Mouse (Mus musculus) CH12.LX (cell line): ENCODE data around the gene Ldha. TPM values are rescaled to one million over a fixed set of nuclear protein-coding genes. Genes with fewer than 3 reads are reported as not detected.

Experiments
- DNase-seq: peaks from one replicate; pipeline ENCODE4 v3.0.0-alpha.2; 2013; ENCODE audit errors: extremely low read depth
- H3K27ac ChIP-seq: 2 replicates; pipeline ENCODE4 v1.5.1; 2012; ENCODE audit warnings: low read depth, mild to moderate bottlenecking, control low read depth, moderate library complexity; ENCODE audit not compliant: insufficient read depth
- H3K27me3 ChIP-seq: replicated peaks from 2 replicates; pipeline ENCODE3; 2012; ENCODE audit warnings: inconsistent platforms
- H3K36me3 ChIP-seq, 2 experiments: replicated peaks in 1 of 2; 2 replicates each; pipeline versions ENCODE3 to v1.6.1; 2012; ENCODE audit warnings: inconsistent platforms in 1 of 2, low read length in 1 of 2, mild to moderate bottlenecking in 1 of 2, mixed read lengths in 1 of 2, moderate library complexity in 1 of 2; ENCODE audit not compliant: control insufficient read depth in 1 of 2, insufficient read depth in 1 of 2
- H3K4me1 ChIP-seq, 2 experiments: 2 replicates each; pipeline ENCODE4 v1.6.1; 2012; ENCODE audit warnings: inconsistent platforms in 1 of 2, moderate library complexity in 1 of 2; ENCODE audit not compliant: insufficient read depth in 2 of 2, control insufficient read depth in 1 of 2
- H3K4me2 ChIP-seq: 2 replicates; pipeline ENCODE4 v1.6.1; 2012; ENCODE audit warnings: low read depth, mild to moderate bottlenecking, control low read depth; ENCODE audit not compliant: poor library complexity, insufficient read depth, severe bottlenecking
- H3K4me3 ChIP-seq, 3 experiments: fragments of 150-350 bp in 1 of 3; sonication (generic) in 1 of 3; replicated peaks in 1 of 3; 2 replicates each; pipeline versions ENCODE3 to v1.5.1; 2011 to 2012; ENCODE audit warnings: low read depth in 2 of 3, low read length in 2 of 3, mild to moderate bottlenecking in 2 of 3, moderate library complexity in 2 of 3, control low read depth in 1 of 3, improper control_type of control experiment in 1 of 3, inconsistent platforms in 1 of 3, mixed read lengths in 1 of 3; ENCODE audit not compliant: poor library complexity in 1 of 3
- H3K79me2 ChIP-seq: replicated peaks from 2 replicates; pipeline ENCODE4 v1.6.1; 2012; ENCODE audit warnings: mild to moderate bottlenecking, moderate library complexity; ENCODE audit not compliant: control insufficient read depth, poor library complexity, insufficient read depth, severe bottlenecking; ENCODE audit errors: extremely low read depth
- H3K9ac ChIP-seq: 2 replicates; pipeline ENCODE4 v1.6.1; 2012; ENCODE audit warnings: low read depth, mild to moderate bottlenecking, control low read depth, moderate library complexity; ENCODE audit not compliant: insufficient read depth
- H3K9me3 ChIP-seq: replicated peaks from 2 replicates; pipeline ENCODE3; 2012; ENCODE audit warnings: low read length, inconsistent platforms, mixed read lengths
- CHD2 ChIP-seq: IDR thresholded peaks from 2 replicates; pipeline ENCODE4 v1.6.1; 2011; ENCODE audit warnings: low read length, improper control_type of control experiment
- CTCF ChIP-seq, 2 experiments: IDR thresholded peaks in 1 of 2; conservative IDR thresholded peaks in 1 of 2; 2 replicates each; pipeline ENCODE4 v1.5.1; 2011 to 2012; ENCODE audit warnings: low read depth in 2 of 2, low read length in 2 of 2, improper control_type of control experiment in 1 of 2, inconsistent platforms in 1 of 2, mild to moderate bottlenecking in 1 of 2, moderate library complexity in 1 of 2
- E2F4 ChIP-seq: IDR thresholded peaks from 2 replicates; pipeline ENCODE4 v1.6.1; 2011; ENCODE audit warnings: low read depth, low read length, improper control_type of control experiment; ENCODE audit not compliant: insufficient replicate concordance
- ELF1 ChIP-seq: IDR thresholded peaks from 2 replicates; pipeline ENCODE4 v1.6.1; 2014; ENCODE audit warnings: low read depth, mild to moderate bottlenecking, inconsistent platforms, low read length, improper control_type of control experiment
- JUN ChIP-seq: IDR thresholded peaks from 2 replicates; pipeline ENCODE4 v1.6.1; 2011; ENCODE audit warnings: low read depth, mild to moderate bottlenecking, low read length, improper control_type of control experiment, moderate library complexity; ENCODE audit not compliant: insufficient read depth
- MAX ChIP-seq: IDR thresholded peaks from 2 replicates; pipeline ENCODE4 v1.6.1; 2011; ENCODE audit warnings: low read length, improper control_type of control experiment
- MEF2A ChIP-seq: IDR thresholded peaks from 2 replicates; pipeline ENCODE4 v1.6.1; 2014; ENCODE audit warnings: low read depth, mild to moderate bottlenecking, inconsistent platforms, low read length, improper control_type of control experiment, borderline replicate concordance
- MXI1 ChIP-seq: IDR thresholded peaks from 2 replicates; pipeline ENCODE4 v1.6.1; 2011; ENCODE audit warnings: mild to moderate bottlenecking, low read depth, low read length, improper control_type of control experiment
- NRF1 ChIP-seq: IDR thresholded peaks from 2 replicates; pipeline ENCODE4 v1.6.1; 2014; ENCODE audit warnings: low read depth, mild to moderate bottlenecking, inconsistent platforms, low read length, improper control_type of control experiment, moderate library complexity
- PAX5 ChIP-seq: IDR thresholded peaks from 2 replicates; pipeline ENCODE4 v1.6.1; 2012; ENCODE audit warnings: low read length, inconsistent platforms, mixed read lengths
- POLR2AphosphoS2 ChIP-seq: IDR thresholded peaks from 2 replicates; pipeline ENCODE4 v1.6.1; 2011; ENCODE audit warnings: low read depth, low read length, improper control_type of control experiment
- RAD21 ChIP-seq: IDR thresholded peaks from 2 replicates; pipeline ENCODE4 v1.6.1; 2011; ENCODE audit warnings: low read depth, mild to moderate bottlenecking, low read length, improper control_type of control experiment, moderate library complexity
- RCOR1 ChIP-seq: conservative IDR thresholded peaks from 2 replicates; pipeline ENCODE4 v1.6.1; 2012; ENCODE audit warnings: low read depth, mild to moderate bottlenecking, inconsistent platforms, low read length, improper control_type of control experiment
- TBP ChIP-seq: conservative IDR thresholded peaks from 2 replicates; pipeline ENCODE4 v1.6.1; 2011; ENCODE audit warnings: low read depth, low read length, improper control_type of control experiment
- USF2 ChIP-seq: conservative IDR thresholded peaks from 2 replicates; pipeline ENCODE4 v1.6.1; 2011; ENCODE audit warnings: low read depth, low read length, improper control_type of control experiment
- ZKSCAN1 ChIP-seq: IDR thresholded peaks from 2 replicates; pipeline ENCODE4 v1.6.1; 2012; ENCODE audit warnings: low read depth, inconsistent platforms, low read length, improper control_type of control experiment, borderline replicate concordance
- ZMIZ1 ChIP-seq: IDR thresholded peaks from 2 replicates; pipeline ENCODE4 v1.6.1; 2012; ENCODE audit warnings: low read depth, mild to moderate bottlenecking, inconsistent platforms, low read length, improper control_type of control experiment
- dilution Hi-C: fragments of 300-500 bp; cut with MboI; formaldehyde crosslinking; loops from 2 replicates; pipeline ENCODE4 v1.14.3; 2020; ENCODE audit warnings: low sequenced_read_pairs; ENCODE audit not compliant: extremely low pct_unique_long_range_greater_than_20kb, extremely low pct_ligation_motif_present
- in situ Hi-C: fragments of 300-500 bp; cut with MboI; formaldehyde crosslinking; loops from 3 replicates; pipeline ENCODE4 v1.14.3; 2019; ENCODE audit warnings: low sequenced_read_pairs, low pct_ligation_motif_present, low pct_unique_long_range_greater_than_20kb, mixed read lengths
- polyA plus RNA-seq: library from polyadenylated mRNA; unstranded; fragments of >175 nt; gene quantifications from 2 replicates; pipeline ENCODE4 v1.2.1, GENCODE M21; 2012; ENCODE audit warnings: low read depth; ENCODE audit not compliant: insufficient read length
- total RNA-seq, 2 experiments: library from RNA; depleted of rRNA; stranded (reverse); fragments of 300-350 nt in 1 of 2; fragments of >200 nt in 1 of 2; gene quantifications; 2 replicates each; pipeline ENCODE4 v1.2.3; 2012 to 2014

The Ldha gene
- total and polyA plus RNA-seq, 3 experiments, result 970 to 1,555 (median 1,199) TPM

DNA sequence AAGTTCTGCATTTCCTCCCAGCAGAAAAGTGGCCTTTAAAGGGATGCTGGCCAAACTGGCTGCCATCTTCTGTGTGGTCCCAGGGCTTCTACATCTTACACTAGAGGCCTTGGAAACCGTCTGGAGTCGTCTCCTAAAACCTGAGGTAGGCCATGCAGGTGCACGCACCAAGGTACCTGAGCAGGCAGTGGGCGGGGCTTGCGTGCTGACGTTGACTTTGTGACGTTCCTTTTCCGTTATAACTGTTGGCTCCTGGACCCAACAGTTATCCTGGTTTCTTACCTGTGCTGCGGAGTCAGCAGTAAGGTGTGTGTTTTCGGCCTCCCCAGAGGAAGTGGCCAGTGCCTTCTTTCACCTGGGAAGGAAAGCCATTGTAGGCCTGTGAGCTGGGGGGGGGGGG is 19.7 kb downstream of the Ldha start, which contains the start of gene Ldhc:
Gene Ldhc, plus strand, starts transcription at position 208 of the 400 bp plus-strand sequence.
- Histone ChIP-seq H3K4me1 (no peaks in the 10 kb centered on the region), H3K4me2 (no peak within 1 kb of the TSS), H3K9me3 (no peaks in the 10 kb centered on the region), H3K27me3 (no peaks in the 10 kb centered on the region), H3K36me3 (peaks cover 0 to 4% of the 10 kb centered on the region in 2 experiments), H3K9ac (no peak within 1 kb of the TSS), H3K27ac (no peak within 1 kb of the TSS)
- in situ Hi-C loops, result no loop called here
- DNase-seq, result no peak
- dilution Hi-C loops, result no loop called here
- TF ChIP-seq E2F4, result no peak
- TF ChIP-seq, all 38 proteins: peak for 0
- H3K79me2 ChIP-seq, result no peaks in the 10 kb centered on the region
- no peak within 1 kb of the TSS for H3K4me3 ChIP-seq

DNA sequence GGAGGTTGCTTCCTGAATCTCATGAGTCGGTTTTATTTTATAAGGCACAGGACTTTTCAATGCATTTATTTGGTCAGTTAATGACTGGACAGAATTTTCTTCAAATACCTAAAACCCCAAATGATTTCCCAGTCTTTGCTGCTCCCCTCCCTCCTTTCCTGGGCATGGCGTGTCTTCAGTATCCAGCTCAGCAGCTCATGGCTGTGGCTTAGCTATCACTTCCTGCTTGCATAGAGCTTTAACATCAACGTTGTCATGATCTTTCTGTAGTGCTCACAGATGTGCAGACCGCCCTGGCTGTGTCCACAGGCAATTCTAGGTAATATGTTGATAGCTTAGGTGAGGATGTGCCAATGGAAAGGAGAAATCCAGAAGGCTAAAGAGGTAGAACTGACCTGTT is 30.7 kb downstream of the Ldha start:
- in situ Hi-C loops (no loop called here), dilution Hi-C loops (no loop called here)
- no peaks in the 10 kb centered on the region for H3K36me3 ChIP-seq
- DNase-seq, result no peak
- H3K9ac ChIP-seq, result no peak overlapping the region
- no peaks in the 10 kb centered on the region for H3K79me2 ChIP-seq
- no peak for TF ChIP-seq ZKSCAN1
- TF ChIP-seq JUN, result no peak
- no peak for TF ChIP-seq CHD2
- TF ChIP-seq ELF1, result no peak
- TF ChIP-seq MAX, result no peak
- TF ChIP-seq RCOR1, result no peak
- no peak for TF ChIP-seq NRF1
- no peak for TF ChIP-seq MEF2A
- H3K4me2 ChIP-seq, result no peak overlapping the region
- no peak overlapping the region for H3K4me3 ChIP-seq
- H3K4me1 ChIP-seq, result no peaks in the 10 kb centered on the region
- no peaks in the 10 kb centered on the region for H3K27me3 ChIP-seq
- no peaks in the 10 kb centered on the region for H3K9me3 ChIP-seq
- no peak overlapping the region for H3K27ac ChIP-seq

DNA sequence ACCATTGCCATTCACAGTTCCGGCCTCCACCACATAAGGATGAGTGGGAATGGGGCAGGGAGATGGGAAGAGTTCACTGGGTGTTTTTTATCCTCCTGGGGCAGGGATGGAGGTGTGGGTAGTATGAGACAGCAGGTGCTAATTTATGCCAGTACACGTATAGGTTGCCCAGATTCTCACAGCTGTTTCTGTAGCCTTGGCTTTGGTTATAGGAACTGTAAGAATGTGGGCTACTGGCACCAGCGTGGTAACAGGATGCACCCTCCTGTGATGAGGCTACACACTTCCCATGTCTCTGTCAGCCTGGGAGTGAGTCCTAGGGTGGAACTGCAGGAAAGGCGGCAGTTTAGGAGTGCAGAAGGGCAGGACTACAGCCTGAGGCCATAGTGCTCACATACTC is 35.6 kb downstream of the Ldha start:
- H3K9me3 ChIP-seq, result no peaks in the 10 kb centered on the region
- no peak overlapping the region for H3K9ac ChIP-seq
- H3K4me1 ChIP-seq, result peaks cover 0 to 9% of the 10 kb centered on the region in 2 experiments; a peak in 2 of 4 replicates
- H3K4me3 ChIP-seq, result no peak overlapping the region
- no peak overlapping the region for H3K27ac ChIP-seq
- no peaks in the 10 kb centered on the region for H3K79me2 ChIP-seq
- H3K4me2 ChIP-seq, result no peak overlapping the region
- H3K27me3 ChIP-seq, result no peaks in the 10 kb centered on the region
- in situ Hi-C loops, result no loop called here
- H3K36me3 ChIP-seq, result no peaks in the 10 kb centered on the region
- DNase-seq, result no peak
- TF ChIP-seq CTCF (conservative IDR thresholded peaks at IDR 0.05 in 1 of 2, IDR thresholded peaks at IDR 0.05 in 1 of 2; ENCODE audit: low read depth in 2 of 2, low read length in 2 of 2) (no peak), MEF2A (no peak), USF2 (no peak), ZMIZ1 (no peak), MXI1 (no peak), POLR2AphosphoS2 (no peak), RAD21 (no peak), TBP (no peak), PAX5 (no peak)
- dilution Hi-C loops, result no loop called here
